Mouse (Mus musculus) right cerebral cortex, postnatal 4 days (tissue): ENCODE data around the gene Gsdma3.
"Not testable (repeated sequence)": the region's sequence is repeated elsewhere in the genome, so short reads cannot be mapped to it uniquely, and the experiment has no call there.

ENCODE experiments used
- DNase-seq: peaks from one replicate; pipeline ENCODE4 v3.0.0-alpha.2; 2022

Gene Gsdma3

GRCm38 (mm10) chr11:98671857-98672256 is 45.7 kb downstream of the Gsdma3 start:
- DNase-seq = no peak

DNA sequence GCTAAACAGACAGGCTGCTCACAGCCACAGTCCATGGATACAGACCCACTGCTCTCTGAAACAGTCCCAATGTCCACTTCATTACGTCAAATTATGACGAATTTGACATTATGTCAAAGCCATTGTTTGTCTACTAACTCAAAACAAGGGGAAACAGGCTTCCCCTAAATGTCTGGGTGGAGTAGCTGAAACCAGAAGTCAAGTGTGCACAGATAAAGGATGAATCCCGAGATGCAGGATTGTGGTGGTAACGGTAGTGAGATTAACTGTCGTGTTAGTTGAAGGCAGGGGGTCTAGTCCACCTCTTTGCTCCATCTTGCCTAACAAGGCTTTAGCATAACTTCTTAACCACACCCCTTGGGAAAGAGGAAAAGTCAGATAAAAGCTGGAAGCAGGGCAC is 46.3 kb downstream of the Gsdma3 start:
- no peak for DNase-seq

GRCm38 (mm10) chr11:98673136-98673535 is 47.0 kb downstream of the Gsdma3 start:
- peak; percentile 41 for DNase-seq

DNA sequence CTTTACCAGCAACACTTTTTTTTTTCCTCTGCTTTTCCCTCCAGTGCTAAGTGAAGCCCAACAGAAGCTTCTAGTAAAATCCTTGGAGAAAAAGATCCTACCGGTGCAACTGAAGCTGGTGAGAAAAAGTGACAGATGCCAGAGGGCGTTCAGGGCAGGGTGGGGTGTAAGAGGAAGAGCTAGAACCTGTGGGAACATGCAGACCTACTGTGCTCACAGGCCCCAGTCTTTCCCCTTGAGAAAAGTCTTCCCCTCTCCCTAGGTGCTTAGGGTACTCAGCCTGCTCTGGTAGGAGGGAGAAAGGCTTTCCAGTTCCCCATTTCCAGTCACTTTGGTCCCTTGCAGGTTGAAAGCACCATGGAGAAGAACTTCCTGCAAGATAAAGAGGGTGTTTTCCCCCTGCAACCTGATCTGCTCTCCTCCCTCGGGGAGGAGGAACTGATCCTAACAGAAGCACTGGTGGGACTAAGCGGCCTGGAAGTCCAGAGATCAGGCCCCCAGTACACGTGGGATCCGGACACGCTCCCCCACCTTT is 49.7 kb downstream of the Gsdma3 start:
- no peak for DNase-seq

GRCm38 (mm10) chr11:98680023-98680422 is 53.9 kb downstream of the Gsdma3 start:
- DNase-seq = no peak

GRCm38 (mm10) chr11:98680595-98680994 is 54.4 kb downstream of the Gsdma3 start:
- not testable (repeated sequence) for DNase-seq

DNA sequence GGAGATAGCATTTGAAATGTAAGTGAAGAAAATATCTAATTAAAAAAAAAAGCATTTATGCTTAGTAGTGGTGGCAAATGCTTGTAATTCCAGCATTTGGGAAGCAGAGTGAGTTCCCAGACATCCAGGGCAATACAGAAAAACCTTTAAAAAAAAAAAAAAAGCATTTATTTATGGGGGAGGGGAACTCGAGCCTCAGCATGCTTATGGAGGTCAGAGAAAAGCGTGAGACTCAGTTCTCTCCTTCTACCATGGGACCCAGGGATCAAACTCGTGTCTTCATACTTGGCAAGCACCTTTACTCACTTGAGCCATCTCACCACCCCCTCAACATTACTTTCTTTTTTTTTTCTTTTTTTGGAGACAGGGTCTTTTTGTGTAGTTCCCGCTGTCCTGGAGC is 55.0 kb downstream of the Gsdma3 start:
- no peak for DNase-seq

GRCm38 (mm10) chr11:98681786-98682745 is 55.9 kb downstream of the Gsdma3 start, which contains the start of gene Psmd3:
TSS of gene Psmd3 (plus strand) at chr11:98682554.
- peak; percentile 91 for DNase-seq

DNA sequence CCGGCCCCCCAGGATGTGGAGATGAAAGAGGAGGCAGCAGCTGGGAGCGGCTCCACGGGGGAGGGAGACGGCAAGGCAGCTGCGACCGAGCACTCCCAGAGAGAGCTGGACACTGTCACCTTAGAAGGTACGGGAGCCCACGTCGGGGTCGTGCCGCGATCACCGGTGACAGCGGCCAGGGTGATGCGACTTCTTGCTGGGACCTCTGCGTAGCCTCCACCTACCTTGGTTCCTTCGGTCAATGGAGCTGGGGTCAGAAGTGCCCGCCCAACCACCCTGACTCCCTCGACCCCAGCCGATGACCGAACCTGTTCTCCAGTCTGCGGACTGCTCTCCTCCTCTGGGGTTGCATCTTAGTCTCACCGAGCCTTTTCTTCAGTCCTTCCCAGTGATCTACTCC is 56.7 kb downstream of the Gsdma3 start:
- DNase-seq = peak; percentile 20

DNA sequence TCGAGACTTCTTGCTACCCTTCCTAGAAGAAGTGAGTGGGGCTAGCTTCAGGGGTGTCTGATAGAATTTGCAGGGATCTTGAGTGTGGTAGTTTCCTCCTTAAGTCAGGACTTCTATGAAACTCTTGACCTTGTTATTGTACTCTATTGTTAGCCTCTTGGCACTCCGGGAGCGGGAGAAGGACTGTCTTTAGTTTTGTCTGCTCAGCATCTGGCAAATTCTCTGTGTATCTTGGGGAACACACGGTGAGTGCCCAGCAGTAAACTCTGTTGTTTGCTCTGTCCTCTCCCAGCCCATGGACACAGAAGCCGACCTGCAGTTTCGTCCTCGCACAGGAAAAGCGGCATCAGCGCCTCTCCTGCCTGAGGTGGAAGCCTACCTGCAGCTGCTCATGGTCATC is 59.5 kb downstream of the Gsdma3 start:
- no peak for DNase-seq

GRCm38 (mm10) chr11:98686976-98687375 is 60.8 kb downstream of the Gsdma3 start:
- DNase-seq = no peak
